8 mouse cellular contexts compared by ENCODE assay signal in genomic region chr13:110563967-110564366, GRCm38 (mm10).
DNase-seq lines count a peak whose midpoint lies in the region; ATAC-seq and TF ChIP-seq lines count a peak whose summit lies in the region.

No protein-coding gene starts in this region.

- H3K4me2 ChIP-seq in liver, embryonic 13.5 days: peak overlapping the region; percentile 17; the same call in 1 of the 2 replicates

- peak; percentile 71 for ATAC-seq in liver, embryonic 13.5 days (ENCODE audit: low read depth)

- no peak overlapping the region for H3K4me3 ChIP-seq in liver, embryonic 13.5 days (replicated peaks)
- no peak overlapping the region for H3K4me3 ChIP-seq in cerebellum, adult 2 months (replicated peaks; ENCODE audit: insufficient read depth, low read depth, low read length)

- TF ChIP-seq POLR2A in cerebellum, adult 2 months (IDR thresholded peaks at IDR 0.05; ENCODE audit: borderline replicate concordance, insufficient read depth, low read length): no peak

- H3K9ac ChIP-seq in liver, embryonic 13.5 days: no peak overlapping the region

- 8% methylated on average over 9 of the region's 9 CpGs for whole genome bisulfite sequencing in liver, embryonic 13.5 days (ENCODE audit: insufficient replicate concordance)
- WGBS in cerebellum, adult 2 months: 81% methylated on average over 9 of the region's 9 CpGs

- peaks cover 7% of the 10 kb centered on the region; the same call in 1 of the 2 replicates for H3K4me1 ChIP-seq in liver, embryonic 13.5 days (replicated peaks)
- H3K4me1 ChIP-seq in cerebellum, adult 2 months (ENCODE audit: control insufficient read depth, insufficient read depth, low read length): no peaks in the 10 kb centered on the region

- no peaks in the 10 kb centered on the region for H3K27me3 ChIP-seq in liver, embryonic 13.5 days
- H3K27me3 ChIP-seq in cerebellum, adult 2 months (ENCODE audit: control insufficient read depth, insufficient read depth, low read length): no peaks in the 10 kb centered on the region

- no peak for TF ChIP-seq CTCF in cerebellum, adult 2 months (IDR thresholded peaks at IDR 0.05; ENCODE audit: borderline replicate concordance, insufficient read depth, low read depth, low read length)

- peak; percentile 35 for DNase-seq in adrenal gland, postnatal 14 days
- DNase-seq in adrenal gland, postnatal 10 days: no peak
- peak; percentile 29 for DNase-seq in embryo, embryonic 11 days
- DNase-seq in liver, embryonic 13.5 days: no peak
- peak; percentile 19 for DNase-seq in spleen, adult 12 weeks (ENCODE audit: low spot score)
- DNase-seq in cerebellum, adult 2 months: no peak
- no peak for DNase-seq in layer of hippocampus, postnatal 25 days (ENCODE audit: extremely low spot score in 1 of 2, low spot score in 1 of 2)
- no peak for DNase-seq in MN1 (ENCODE audit: low spot score)

- no peak overlapping the region for H3K27ac ChIP-seq in liver, embryonic 13.5 days
- H3K27ac ChIP-seq in cerebellum, adult 2 months (ENCODE audit: insufficient read depth, low read length): no peak overlapping the region

- H3K36me3 ChIP-seq in liver, embryonic 13.5 days: no peaks in the 10 kb centered on the region

- no peaks in the 10 kb centered on the region for H3K9me3 ChIP-seq in liver, embryonic 13.5 days (replicated peaks)

Comparison
In these comparisons a context has a peak if more than half of its experiments do, and no peak if none do; other contexts are left out.
1. DNase-seq: peak in adrenal gland, postnatal 14 days (single experiment), embryo, embryonic 11 days (single experiment) and spleen, adult 12 weeks (single experiment); none in adrenal gland, postnatal 10 days (single experiment), liver, embryonic 13.5 days (single experiment), cerebellum, adult 2 months (0 of 2), layer of hippocampus, postnatal 25 days (0 of 2) and MN1 (single experiment).